Mouse (Mus musculus): ENCODE results near the gene Tpo. TPM values are rescaled to one million over a fixed set of nuclear protein-coding genes. Genes with fewer than 3 reads are reported as not detected.

The Tpo gene
- polyA plus RNA-seq (2012; rRNA removed): 0.38 and 0.45 TPM in 2 replicates

GRCm38 (mm10) chr12:30132524-30132923 is at the start of gene Tpo:
Gene Tpo, minus strand, starts transcription at chr12:30132624.

Other genes with a start within 250 kb of the Tpo start
- gene Pxdn, start 195.0 kb downstream of the Tpo start, polyA plus RNA-seq (2012; rRNA removed): 124 and 125 TPM in 2 replicates
- gene Sntg2, start 240.8 kb upstream of the Tpo start, polyA plus RNA-seq (2012; rRNA removed): 3.6 and 4.5 TPM in 2 replicates